Mouse (Mus musculus): Measurements from ENCODE around the gene Trim47.
"Not testable (repeated sequence)": the region's sequence is repeated elsewhere in the genome, so short reads cannot be mapped to it uniquely, and the experiment has no call there.

Gene Trim47

DNA sequence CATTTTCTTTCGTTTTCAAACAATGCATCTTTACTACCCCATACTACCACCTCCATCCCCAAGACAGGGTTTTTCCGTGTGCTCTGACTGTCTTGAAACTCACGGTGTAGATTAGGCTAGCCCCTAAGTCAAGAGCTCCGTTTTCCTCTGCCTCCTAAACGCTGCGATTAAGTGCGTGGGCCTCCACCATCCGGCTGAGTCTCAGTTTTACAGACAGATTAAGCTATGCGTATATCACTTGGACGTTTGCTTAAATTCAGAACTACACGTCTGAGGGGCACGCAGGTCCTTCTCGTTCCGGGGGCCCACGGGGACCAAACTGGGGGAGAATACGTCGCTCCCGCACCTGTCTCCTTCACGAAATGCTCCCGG lies 11.1 kb upstream of the Trim47 start:
- DNase-seq (ENCODE audit: extremely low read depth, low read depth, low spot score): no peak

DNA sequence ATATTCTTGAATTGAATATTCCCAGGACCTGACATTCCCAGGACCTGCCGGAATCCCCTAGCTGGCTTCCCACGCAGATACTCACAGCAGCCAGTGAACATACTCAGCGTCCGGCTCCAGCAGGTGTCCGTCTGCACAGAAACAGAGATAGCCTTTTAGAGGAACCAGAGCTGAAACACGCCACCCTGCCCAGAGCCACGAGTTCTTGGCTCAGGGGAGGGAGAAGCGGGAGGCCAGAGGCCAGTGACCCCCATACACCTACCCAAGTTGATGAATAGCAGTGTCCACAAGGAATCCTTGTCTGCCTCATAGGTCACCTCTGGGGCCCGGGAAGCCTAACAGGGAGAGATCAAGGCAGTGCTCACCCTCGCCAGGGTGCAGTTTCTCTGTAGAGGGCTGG lies 7.2 kb upstream of the Trim47 start:
- no peak for DNase-seq (ENCODE audit: extremely low read depth, low read depth, low spot score)

DNA sequence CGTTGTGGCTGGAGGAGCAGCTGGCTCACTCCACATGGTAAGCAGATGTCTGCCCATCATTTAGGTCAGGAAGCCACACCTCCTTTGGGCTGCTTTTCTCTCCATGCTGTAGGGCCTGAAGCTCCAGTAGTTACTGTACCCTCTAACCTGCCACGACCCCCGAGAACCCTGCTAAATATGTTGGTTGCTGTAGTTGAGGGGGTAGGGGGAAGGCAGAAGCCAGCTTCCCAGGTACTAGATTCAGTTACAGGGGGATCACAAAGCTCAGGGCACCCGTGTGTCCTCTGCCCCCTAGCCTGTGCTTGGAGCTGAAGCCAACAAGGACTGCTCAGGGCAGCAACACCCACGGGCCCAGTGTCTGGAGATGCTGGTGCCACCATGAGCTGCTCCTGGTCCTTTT lies 6.5 kb upstream of the Trim47 start:
- no peak for DNase-seq (ENCODE audit: extremely low read depth, low read depth, low spot score)

DNA sequence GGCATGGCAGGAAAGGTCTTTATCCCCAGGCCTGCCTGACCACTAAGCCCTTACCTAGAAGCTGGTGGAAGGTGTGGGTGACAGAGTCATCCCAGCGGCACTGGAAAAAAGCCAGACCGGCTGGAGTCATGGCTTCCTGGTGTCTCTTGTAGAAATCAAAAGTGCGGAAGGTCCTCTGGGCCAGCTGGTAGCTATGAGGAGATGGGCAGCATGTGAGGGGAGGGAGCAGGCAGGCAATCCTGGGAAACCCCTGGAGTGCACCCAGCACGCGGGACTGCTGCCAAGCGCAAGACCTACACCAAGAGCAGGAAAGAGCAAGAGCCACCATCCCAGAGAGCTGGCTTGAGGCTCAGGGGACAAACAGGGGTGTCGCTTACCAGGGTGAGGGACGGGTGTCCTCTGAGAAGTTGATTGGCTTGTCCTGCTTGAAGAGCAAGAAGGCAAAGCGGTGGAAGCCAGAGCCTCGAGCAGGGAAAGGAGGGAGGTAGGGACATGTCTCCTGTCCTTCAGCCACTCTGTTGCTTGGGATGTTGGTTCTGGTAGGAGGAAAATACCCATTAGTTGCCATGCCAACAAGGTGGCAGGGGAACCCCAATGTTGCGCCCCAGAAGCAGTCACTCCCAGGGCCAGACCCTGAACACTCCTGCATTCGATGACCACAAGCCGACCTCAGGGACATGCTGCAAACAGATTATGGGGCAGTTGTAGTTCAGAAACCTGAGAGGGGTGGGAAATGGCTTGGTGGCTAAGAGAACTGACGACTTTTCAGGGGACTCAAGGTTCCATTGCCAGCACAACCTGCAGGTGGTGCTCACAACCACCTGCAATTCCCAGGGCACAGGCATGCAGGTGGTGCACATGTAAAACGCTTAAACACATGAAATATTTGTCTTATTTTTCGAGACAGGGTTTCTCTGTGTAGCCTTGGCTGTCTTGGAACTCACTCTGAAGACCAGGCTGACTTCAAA lies 5.6 kb upstream of the Trim47 start:
- no peak for DNase-seq (ENCODE audit: extremely low read depth, low read depth, low spot score)

DNA sequence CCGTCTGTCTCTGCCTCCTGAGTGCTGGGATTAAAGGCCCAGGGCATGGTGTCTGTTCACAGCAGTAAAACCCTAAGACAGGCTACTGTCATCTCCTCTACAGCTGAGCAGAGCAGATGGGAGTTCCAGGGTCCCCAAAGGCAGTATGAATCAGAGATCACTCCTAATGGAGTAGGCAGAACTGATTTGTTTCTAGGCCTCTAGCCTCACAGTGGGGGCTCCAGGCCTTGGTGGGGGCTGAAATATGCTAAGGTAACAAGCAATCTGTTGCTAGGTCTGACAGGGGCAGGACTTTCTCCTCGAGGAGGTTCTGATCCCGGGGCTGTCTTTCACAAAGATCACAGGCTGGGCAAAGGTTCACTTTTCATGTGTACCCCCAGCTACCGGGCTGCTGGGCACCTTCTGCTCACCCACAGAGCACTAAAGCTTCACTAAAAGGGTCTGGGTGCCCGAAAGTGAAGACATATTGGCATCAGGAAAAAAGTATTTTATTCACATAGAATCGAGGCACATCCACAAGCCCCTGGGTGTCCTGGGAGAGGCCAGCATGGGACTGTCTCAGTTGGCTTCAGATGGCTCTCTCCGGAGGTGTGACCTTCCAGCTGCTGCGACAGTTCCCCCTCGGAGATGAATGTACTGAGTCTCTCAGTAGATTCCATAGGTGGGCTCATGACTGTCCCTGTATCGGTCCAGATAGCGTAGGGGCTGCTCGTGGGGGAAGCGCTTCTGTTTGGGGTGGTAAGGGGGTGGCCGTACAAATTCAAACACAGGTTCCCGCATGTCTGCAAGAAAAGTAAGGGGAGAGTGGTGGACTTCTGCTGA lies 4.5 kb upstream of the Trim47 start:
- DNase-seq (ENCODE audit: extremely low read depth, low read depth, low spot score): no peak

DNA sequence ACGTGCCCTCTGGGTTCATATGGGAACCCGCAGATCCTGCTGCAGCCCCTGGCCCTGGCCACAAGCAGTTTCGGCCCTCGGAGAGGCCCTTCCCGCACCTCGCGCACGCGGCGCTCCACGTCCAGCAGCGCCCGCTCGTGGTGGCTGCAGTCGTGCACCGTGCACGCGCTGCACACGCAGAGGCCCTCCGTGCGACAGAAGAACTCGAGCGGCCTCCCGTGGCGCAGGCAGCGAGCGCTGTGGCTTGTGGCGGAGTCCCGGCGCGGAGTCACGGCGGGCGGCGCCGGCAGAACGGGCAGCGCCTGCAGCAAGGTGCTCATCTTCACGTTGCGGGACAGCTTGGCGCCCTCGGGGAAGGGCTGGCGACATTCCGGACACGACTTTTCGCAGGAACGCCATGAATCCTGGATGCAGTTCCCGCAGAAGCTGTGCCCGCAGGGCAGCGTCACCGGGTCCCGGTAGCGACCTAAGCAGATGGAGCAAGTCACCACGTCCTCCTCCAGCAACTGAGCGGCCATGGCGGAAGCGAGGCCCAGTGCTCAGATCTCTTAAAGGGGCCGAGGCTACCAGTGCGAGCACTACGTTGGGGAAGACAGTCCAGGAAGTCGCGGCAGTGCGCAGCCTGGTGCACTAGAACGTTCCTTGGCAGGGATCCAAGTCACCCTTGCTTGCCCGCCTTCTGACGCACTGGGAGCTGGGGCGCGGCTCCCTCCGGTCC lies 3.6 kb upstream of the Trim47 start, which contains the start of gene Trim65:
TSS of gene Trim65 (minus strand) at position 641 of the 718 bp plus-strand sequence.
- DNase-seq (ENCODE audit: extremely low read depth, low read depth, low spot score): no peak

DNA sequence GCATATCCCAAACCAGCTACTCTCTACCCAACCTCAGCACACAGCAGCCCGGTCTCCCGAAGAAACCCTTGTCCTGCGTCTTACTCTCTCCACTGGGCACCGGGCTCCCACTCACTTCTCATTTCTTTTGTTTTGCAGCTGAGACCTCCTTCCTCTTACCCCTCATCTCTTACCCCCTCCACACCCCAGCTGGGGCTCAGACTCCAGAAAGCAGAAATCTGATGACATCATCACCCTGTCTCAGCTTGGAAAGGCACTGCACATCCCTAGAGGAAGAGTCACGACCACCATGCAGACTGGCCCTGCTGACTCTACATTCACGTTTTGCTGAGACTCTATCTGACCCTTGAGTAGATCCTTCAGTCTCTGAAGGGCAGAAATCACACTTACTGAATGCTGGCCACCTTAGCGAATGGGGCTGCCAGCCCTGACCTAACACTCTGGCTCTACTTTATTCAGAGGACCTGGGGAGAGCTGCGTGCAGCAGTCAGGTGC lies 3.0 kb upstream of the Trim47 start:
- no peak for DNase-seq (ENCODE audit: extremely low read depth, low read depth, low spot score)

DNA sequence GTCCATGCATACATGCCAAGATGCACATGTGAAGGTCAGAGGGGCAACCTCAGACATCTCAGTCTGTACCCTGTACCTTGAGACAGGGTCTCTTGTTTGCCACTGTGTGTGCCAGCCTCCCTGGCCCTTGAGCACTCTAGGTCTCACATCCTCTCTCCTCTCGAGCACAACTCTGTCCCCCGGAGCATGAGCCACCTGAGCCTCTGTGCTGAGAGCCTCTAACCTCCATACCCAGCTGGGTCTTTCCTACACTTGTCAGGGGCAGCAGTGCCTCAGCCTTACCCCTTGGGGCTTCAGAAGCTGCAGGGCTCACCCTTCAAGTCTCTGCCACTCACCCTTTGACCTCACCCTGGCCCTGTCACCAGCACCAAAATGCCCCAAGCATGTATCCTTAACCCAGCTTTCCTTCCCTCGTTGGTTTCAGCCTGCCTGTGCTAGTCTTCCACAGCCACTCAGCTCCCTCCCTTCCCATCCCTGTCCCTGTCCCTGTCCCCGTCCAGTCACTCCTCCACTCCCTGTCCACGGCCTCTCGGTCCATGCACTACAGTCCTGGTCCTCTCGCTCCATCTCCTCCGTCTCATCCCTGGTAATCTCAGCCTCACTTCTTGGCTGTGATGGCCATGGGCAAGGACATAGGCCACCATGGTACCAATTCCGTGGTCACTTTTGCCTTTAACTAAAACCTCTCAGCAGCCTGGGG lies 2.2 kb upstream of the Trim47 start:
- DNase-seq (ENCODE audit: extremely low read depth, low read depth, low spot score): no peak

DNA sequence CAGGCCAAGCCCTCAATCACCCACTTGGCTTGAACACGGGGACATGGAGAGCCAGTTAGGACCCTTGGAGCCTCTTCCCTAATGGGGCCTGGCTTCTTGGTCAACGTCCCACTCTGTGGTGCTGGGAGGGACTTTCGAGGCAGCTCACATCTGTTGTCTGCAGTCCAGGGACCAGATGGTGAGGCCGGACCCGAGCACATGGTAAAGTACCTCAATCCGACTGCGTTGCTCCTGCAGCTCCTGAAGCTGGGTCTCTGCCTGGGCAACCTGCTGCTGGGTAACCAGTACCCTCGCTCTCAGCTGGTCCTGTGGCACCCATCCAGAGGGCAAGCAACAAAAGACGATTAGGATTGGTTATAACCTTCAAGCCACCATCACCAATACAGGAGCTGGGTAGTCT lies 976 bp upstream of the Trim47 start:
- DNase-seq (ENCODE audit: extremely low read depth, low read depth, low spot score): no peak

DNA sequence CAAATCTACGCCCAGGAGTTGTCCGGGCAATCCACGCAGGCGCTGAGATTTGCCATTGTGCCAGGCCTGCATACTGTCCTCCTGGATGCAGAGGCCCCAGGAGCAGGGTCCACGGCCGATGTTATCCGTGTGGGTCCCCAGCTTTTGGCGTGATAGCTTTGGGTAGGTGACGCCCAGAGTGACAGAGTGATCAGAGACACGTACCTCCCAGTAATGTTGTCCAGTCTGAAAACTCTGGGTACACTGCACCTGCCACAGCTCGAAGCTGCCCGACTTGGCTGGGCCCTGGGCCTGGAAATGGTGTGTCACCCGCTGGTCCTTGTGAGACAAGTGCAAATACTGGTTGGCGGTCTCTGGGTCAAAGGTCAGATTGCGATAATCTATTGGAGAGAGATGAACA lies 749 bp downstream of the Trim47 start:
- no peak for DNase-seq (ENCODE audit: extremely low read depth, low read depth, low spot score)

DNA sequence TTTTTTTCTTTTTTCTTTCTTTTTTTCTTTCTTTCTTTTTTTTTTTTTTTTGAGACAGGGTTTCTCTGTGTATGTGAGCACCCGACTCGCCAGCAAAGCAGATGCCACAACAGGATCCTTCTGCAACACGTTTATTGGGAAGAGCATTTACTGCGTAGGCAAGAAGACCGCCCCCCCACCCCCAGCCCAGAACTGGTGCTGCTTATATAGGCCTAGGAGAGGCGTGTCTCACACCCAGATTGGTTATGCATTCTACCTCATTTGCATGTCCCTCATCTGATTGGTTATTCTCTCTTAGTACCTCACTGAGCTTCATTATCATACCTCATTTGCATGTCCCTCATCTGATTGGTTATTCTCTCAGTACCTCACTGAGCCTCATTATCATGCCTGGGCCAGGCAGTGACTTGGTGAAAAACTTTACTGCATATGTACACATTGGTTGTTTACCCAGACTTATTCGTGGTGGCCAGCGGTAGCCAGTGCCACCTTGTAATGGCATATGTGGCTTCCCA lies 5.2 kb downstream of the Trim47 start:
- not testable (repeated sequence) for DNase-seq (ENCODE audit: extremely low read depth, low read depth, low spot score)

DNA sequence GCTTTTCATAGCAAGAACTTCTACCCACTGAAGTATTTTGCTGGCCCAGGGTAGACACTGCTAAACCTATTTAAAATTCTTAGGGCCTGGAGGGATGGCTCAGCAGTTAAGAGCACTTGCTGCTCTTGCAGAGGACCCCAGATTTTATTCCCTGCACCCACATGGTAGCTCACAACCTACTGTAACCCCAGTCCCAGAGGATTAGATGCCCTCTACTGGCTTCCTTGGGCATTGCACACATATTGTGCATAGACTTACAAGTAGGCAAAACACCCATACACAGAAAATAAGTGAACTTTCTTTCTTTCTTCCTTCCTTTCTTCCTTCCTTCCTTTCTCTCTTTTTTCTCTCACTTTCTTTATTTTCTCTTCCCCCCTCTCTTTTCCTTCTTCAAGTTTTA lies 9.2 kb downstream of the Trim47 start:
- no peak for DNase-seq (ENCODE audit: extremely low read depth, low read depth, low spot score)

DNA sequence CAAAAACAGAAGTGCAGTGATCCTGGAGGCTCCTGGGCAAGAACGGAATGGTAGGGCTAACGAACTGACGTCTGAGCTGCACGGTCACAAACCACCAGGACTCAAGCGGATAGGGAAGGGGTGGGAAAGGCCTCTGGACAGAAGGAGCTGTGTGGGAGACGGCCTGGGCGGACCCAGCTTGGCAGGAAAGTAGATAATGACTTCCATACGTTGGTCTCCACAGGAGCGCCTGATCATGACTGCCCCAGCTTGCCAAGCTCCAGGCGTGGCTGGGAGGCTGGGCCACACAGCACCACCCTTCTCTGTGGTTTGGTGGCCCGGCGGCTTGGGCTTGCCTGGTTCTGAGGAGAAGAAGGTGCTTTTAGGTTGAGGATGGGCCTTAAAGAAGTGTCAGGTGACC lies 9.8 kb downstream of the Trim47 start:
- no peak for DNase-seq (ENCODE audit: extremely low read depth, low read depth, low spot score)

DNA sequence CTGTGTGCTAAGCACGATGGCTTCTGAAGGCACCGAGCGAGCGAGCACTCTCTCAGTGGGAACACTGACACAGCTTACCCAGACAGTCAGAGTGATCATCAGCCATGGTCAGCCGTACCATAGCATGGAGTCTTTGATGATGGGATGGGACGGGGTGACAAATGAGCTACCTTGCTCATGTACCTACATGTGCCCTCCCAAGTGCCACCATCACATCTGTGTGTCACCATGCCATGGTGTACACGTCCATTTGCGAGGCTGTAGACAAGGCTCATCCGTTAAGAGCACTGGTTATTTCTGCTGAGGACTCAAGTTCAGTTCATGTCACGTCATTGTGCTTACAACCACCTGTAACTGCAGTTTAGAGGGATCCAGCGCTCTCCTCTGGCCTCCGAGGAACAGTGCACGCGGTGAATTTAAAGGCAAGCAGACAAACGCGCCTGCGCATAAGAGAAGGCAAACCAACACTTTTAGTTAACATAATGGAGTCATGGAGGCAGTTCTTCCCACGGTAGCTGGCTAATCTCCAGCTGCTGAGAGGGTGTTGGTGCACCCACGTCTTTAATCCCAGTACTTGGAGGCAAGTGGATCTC lies 15.3 kb downstream of the Trim47 start:
- DNase-seq (ENCODE audit: extremely low read depth, low read depth, low spot score): no peak

DNA sequence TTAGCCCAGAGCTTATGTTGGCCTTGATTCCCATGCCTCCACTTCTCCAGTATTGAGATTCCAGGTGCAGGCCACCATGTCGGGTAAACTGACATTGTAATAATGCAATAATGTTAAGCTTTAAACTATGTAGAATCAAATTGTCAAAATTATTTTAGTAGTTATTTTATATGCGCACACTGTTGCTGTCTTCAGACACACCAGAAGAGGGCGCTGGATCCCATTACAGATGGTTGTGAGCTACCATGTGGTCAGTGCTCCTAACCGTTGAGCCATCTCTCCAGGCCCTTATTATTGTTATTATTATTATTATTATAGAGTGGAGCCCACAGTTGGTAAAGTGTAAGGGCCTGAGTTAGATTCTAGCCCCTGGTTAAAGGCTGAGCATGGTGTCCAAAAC lies 15.9 kb downstream of the Trim47 start:
- no peak for DNase-seq (ENCODE audit: extremely low read depth, low read depth, low spot score)

DNA sequence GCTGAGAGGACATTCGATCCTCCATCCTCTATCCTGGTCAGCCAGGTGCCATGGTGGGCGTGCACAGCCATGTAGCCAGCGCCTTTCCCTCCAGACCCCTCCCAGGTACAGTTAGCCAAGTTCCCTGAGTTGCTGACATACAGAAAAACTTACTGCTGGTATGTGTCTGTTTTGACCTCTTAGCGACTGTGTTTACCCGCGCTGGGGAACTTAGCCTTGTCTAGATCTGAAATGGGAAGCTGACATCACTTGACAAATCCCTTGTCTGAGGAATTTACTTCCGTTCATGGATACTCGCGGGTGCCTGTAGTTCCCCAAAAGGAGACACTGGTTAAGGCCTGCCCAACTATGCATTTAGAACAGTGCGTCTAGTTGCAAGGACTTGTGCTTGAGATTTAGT lies 16.5 kb downstream of the Trim47 start:
- no peak for DNase-seq (ENCODE audit: extremely low read depth, low read depth, low spot score)

DNA sequence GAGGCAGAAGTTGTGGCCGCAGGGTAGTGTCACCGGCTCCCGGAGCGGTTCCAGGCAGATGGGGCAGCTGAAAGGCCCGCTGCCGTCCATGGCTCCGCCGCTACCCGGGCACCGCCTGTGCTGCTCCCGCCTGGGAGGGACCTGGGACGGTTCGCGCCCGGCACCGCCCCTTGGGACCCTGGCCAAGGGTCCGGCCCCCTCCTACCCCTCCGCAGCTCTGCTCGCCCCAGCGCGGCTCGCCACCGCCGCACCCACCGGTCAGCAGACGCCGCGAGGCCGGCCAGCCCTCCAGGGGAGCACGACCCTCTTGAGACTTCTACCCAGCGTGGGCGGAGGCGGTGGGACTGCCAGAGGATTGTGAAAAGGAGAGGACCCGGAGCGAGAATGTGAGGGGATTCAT lies 16.9 kb downstream of the Trim47 start:
- DNase-seq (ENCODE audit: extremely low read depth, low read depth, low spot score): no peak

DNA sequence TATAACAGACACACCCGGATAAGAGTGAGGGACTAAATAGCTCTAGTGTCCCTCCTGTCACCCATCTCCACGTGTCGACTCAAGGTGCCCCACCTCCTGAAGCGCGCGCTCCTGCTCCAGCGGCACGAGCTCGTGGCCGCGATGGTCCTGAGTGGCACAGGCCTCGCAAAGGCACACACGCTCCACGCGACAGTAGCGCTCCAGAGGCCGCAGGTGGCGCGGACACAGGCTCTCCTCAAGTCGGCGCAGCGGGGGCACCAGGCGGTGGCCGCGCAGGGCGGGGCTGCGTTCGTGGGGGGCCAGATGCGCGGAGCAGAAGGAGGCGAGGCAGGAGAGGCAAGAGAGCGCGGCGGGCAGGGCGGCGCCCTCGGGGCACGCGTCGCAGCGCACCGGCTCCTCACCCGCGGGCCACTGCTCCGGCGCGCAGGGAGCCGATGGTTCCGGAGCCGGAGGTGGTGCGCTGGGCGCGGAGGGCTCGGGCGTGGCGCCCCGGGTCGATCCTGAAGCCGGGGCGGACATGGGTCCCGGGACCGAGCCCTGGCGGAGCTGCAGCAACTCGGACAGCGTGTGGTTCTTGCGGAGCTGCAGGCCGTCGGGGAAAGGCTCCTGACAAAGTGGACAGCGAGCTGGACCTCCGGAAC lies 17.4 kb downstream of the Trim47 start:
- no peak for DNase-seq (ENCODE audit: extremely low read depth, low read depth, low spot score)

DNA sequence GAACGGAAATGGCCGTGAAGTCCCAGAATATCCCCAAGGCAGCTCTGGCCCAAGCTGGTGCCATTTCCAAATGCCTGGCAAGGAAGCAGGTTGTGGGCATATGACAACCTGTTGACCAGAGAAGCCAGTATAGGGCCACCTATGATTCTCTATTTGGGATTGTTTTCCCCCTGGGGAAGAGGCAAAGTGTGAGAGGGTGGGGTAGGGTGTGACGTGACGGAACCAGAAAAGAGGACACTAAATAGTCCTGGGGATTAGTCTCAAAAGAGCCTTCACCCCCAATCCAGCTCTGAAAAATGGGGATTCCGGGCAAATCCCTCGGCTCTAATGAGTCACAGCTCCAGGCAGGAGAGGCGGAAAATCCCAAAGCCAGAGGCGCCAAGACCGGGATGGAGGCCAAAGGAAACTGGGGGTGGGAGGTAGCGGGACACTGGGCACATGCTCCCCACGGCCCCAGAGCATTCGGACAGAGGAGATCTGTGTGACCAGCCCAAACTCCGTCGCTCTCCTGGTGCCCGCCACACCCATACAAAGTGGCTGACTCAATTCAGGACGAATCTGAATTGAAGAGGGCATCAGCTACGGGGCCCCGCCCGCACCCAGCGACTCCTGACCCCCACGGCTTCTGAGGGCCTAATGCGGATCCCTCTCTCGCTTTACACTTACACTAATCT lies 18.4 kb downstream of the Trim47 start:
- no peak for DNase-seq (ENCODE audit: extremely low read depth, low read depth, low spot score)
